Mouse (Mus musculus): ENCODE measurements around the gene Phactr1. TPM values are rescaled to one million over a fixed set of nuclear protein-coding genes. Genes with fewer than 3 reads are reported as not detected.

Phactr1 gene
- polyA plus RNA-seq, 1 experiment from 2014 or later: 12.6 TPM

GRCm38 (mm10) chr13:42818378-42818777, 138.0 kb downstream of the Phactr1 start:
- DNase-seq (ENCODE audit: low spot score) (peak; percentile 76), ATAC-seq (replicated peaks; ENCODE audit: insufficient number of reproducible peaks, low FRiP score, low TSS enrichment, low read depth) (no peak)
- Histone ChIP-seq H3K9me3 (replicated peaks; ENCODE audit: control insufficient read depth, low read length) (no peaks in the 10 kb centered on the region), H3K4me2 (ENCODE audit: low read depth, low read length) (no peak overlapping the region), H3K27me3 (ENCODE audit: control insufficient read depth, insufficient read depth, low read length) (no peaks in the 10 kb centered on the region), H3K4me1 (ENCODE audit: control insufficient read depth, insufficient read depth, low read length) (no peaks in the 10 kb centered on the region), H3K36me3 (replicated peaks; ENCODE audit: control insufficient read depth, insufficient read depth, low read depth, low read length) (no peaks in the 10 kb centered on the region), H3K4me3 (ENCODE audit: low read depth, low read length) (no peak overlapping the region), H3K9ac (replicated peaks; ENCODE audit: low read length) (no peak overlapping the region), H3K27ac (replicated peaks; ENCODE audit: low read depth, low read length) (no peak overlapping the region)
- 49% methylated on average over 10 of the region's 10 CpGs for WGBS

GRCm38 (mm10) chr13:42820513-42820912, 140.1 kb downstream of the Phactr1 start:
- WGBS: 50% methylated on average over 9 of the region's 9 CpGs
- no peaks in the 10 kb centered on the region for H3K27me3 ChIP-seq (ENCODE audit: control insufficient read depth, insufficient read depth, low read length)
- ATAC-seq (replicated peaks; ENCODE audit: insufficient number of reproducible peaks, low FRiP score, low TSS enrichment, low read depth): no peak
- no peak for DNase-seq (ENCODE audit: low spot score)
- no peak overlapping the region for H3K27ac ChIP-seq (replicated peaks; ENCODE audit: low read depth, low read length)
- H3K4me3 ChIP-seq (ENCODE audit: low read depth, low read length): no peak overlapping the region
- H3K4me2 ChIP-seq (ENCODE audit: low read depth, low read length): no peak overlapping the region
- H3K9me3 ChIP-seq (replicated peaks; ENCODE audit: control insufficient read depth, low read length): no peaks in the 10 kb centered on the region
- no peaks in the 10 kb centered on the region for H3K36me3 ChIP-seq (replicated peaks; ENCODE audit: control insufficient read depth, insufficient read depth, low read depth, low read length)
- no peaks in the 10 kb centered on the region for H3K4me1 ChIP-seq (ENCODE audit: control insufficient read depth, insufficient read depth, low read length)
- H3K9ac ChIP-seq (replicated peaks; ENCODE audit: low read length): no peak overlapping the region

GRCm38 (mm10) chr13:42821426-42822106, 141.1 kb downstream of the Phactr1 start:
- H3K27me3 ChIP-seq (ENCODE audit: control insufficient read depth, insufficient read depth, low read length): no peaks in the 10 kb centered on the region
- no peak for DNase-seq (ENCODE audit: low spot score)
- 71% methylated on average over 15 of the region's 15 CpGs for WGBS
- no peaks in the 10 kb centered on the region for H3K9me3 ChIP-seq (replicated peaks; ENCODE audit: control insufficient read depth, low read length)
- H3K9ac ChIP-seq (replicated peaks; ENCODE audit: low read length): no peak overlapping the region
- ATAC-seq (replicated peaks; ENCODE audit: insufficient number of reproducible peaks, low FRiP score, low TSS enrichment, low read depth): no peak
- H3K4me1 ChIP-seq (ENCODE audit: control insufficient read depth, insufficient read depth, low read length): no peaks in the 10 kb centered on the region
- H3K4me3 ChIP-seq (ENCODE audit: low read depth, low read length): no peak overlapping the region
- no peak overlapping the region for H3K4me2 ChIP-seq (ENCODE audit: low read depth, low read length)
- H3K27ac ChIP-seq (replicated peaks; ENCODE audit: low read depth, low read length): no peak overlapping the region
- no peaks in the 10 kb centered on the region for H3K36me3 ChIP-seq (replicated peaks; ENCODE audit: control insufficient read depth, insufficient read depth, low read depth, low read length)

- H3K9me3 ChIP-seq (replicated peaks; ENCODE audit: control insufficient read depth, low read length): no peaks in the 10 kb centered on the region
- no peaks in the 10 kb centered on the region for H3K36me3 ChIP-seq (replicated peaks; ENCODE audit: control insufficient read depth, insufficient read depth, low read depth, low read length)
- ATAC-seq (replicated peaks; ENCODE audit: insufficient number of reproducible peaks, low FRiP score, low TSS enrichment, low read depth) (peak; percentile 65; the same call in 1 of the 2 replicates), DNase-seq (ENCODE audit: low spot score) (peak; percentile 88)
- H3K27me3 ChIP-seq (ENCODE audit: control insufficient read depth, insufficient read depth, low read length): no peaks in the 10 kb centered on the region
- no peaks in the 10 kb centered on the region for H3K4me1 ChIP-seq (ENCODE audit: control insufficient read depth, insufficient read depth, low read length)
- H3K27ac ChIP-seq (replicated peaks; ENCODE audit: low read depth, low read length): no peak overlapping the region
- WGBS: 23% methylated on average over 10 of the region's 10 CpGs
- no peak overlapping the region for H3K9ac ChIP-seq (replicated peaks; ENCODE audit: low read length)
- H3K4me3 ChIP-seq (ENCODE audit: low read depth, low read length): no peak overlapping the region
- no peak overlapping the region for H3K4me2 ChIP-seq (ENCODE audit: low read depth, low read length)
Observed at GRCm38 (mm10) chr13:42822545-42822944, 142.1 kb downstream of the Phactr1 start.

- no peak overlapping the region for H3K9ac ChIP-seq (replicated peaks; ENCODE audit: low read length)
- H3K27ac ChIP-seq (replicated peaks; ENCODE audit: low read depth, low read length): no peak overlapping the region
- no peak overlapping the region for H3K4me3 ChIP-seq (ENCODE audit: low read depth, low read length)
- no peaks in the 10 kb centered on the region for H3K9me3 ChIP-seq (replicated peaks; ENCODE audit: control insufficient read depth, low read length)
- H3K4me2 ChIP-seq (ENCODE audit: low read depth, low read length): no peak overlapping the region
- DNase-seq (ENCODE audit: low spot score): no peak
- H3K36me3 ChIP-seq (replicated peaks; ENCODE audit: control insufficient read depth, insufficient read depth, low read depth, low read length): no peaks in the 10 kb centered on the region
- H3K27me3 ChIP-seq (ENCODE audit: control insufficient read depth, insufficient read depth, low read length): no peaks in the 10 kb centered on the region
- H3K4me1 ChIP-seq (ENCODE audit: control insufficient read depth, insufficient read depth, low read length): no peaks in the 10 kb centered on the region
- no peak for ATAC-seq (replicated peaks; ENCODE audit: insufficient number of reproducible peaks, low FRiP score, low TSS enrichment, low read depth)
- WGBS: 87% methylated on average over 7 of the region's 7 CpGs
Observed at GRCm38 (mm10) chr13:42823875-42824274, 143.5 kb downstream of the Phactr1 start.

GRCm38 (mm10) chr13:42826602-42827001, 146.2 kb downstream of the Phactr1 start:
- Histone ChIP-seq H3K27me3 (ENCODE audit: control insufficient read depth, insufficient read depth, low read length) (no peaks in the 10 kb centered on the region), H3K4me3 (ENCODE audit: low read depth, low read length) (no peak overlapping the region), H3K27ac (replicated peaks; ENCODE audit: low read depth, low read length) (no peak overlapping the region), H3K4me1 (ENCODE audit: control insufficient read depth, insufficient read depth, low read length) (no peaks in the 10 kb centered on the region), H3K36me3 (replicated peaks; ENCODE audit: control insufficient read depth, insufficient read depth, low read depth, low read length) (no peaks in the 10 kb centered on the region), H3K9ac (replicated peaks; ENCODE audit: low read length) (no peak overlapping the region), H3K4me2 (ENCODE audit: low read depth, low read length) (no peak overlapping the region), H3K9me3 (replicated peaks; ENCODE audit: control insufficient read depth, low read length) (no peaks in the 10 kb centered on the region)
- DNase-seq (ENCODE audit: low spot score): peak; percentile 63
- ATAC-seq (replicated peaks; ENCODE audit: insufficient number of reproducible peaks, low FRiP score, low TSS enrichment, low read depth): no peak
- 64% methylated on average over 8 of the region's 8 CpGs for WGBS

GRCm38 (mm10) chr13:42828978-42829377, 148.6 kb downstream of the Phactr1 start:
- no peak overlapping the region for H3K27ac ChIP-seq (replicated peaks; ENCODE audit: low read depth, low read length)

GRCm38 (mm10) chr13:42835441-42835840, 155.0 kb downstream of the Phactr1 start:
- Histone ChIP-seq H3K4me3 (ENCODE audit: low read depth, low read length) (no peak overlapping the region), H3K36me3 (replicated peaks; ENCODE audit: control insufficient read depth, insufficient read depth, low read depth, low read length) (no peaks in the 10 kb centered on the region), H3K27ac (replicated peaks; ENCODE audit: low read depth, low read length) (no peak overlapping the region), H3K27me3 (ENCODE audit: control insufficient read depth, insufficient read depth, low read length) (no peaks in the 10 kb centered on the region), H3K9me3 (replicated peaks; ENCODE audit: control insufficient read depth, low read length) (no peaks in the 10 kb centered on the region), H3K4me2 (ENCODE audit: low read depth, low read length) (no peak overlapping the region), H3K9ac (replicated peaks; ENCODE audit: low read length) (no peak overlapping the region), H3K4me1 (ENCODE audit: control insufficient read depth, insufficient read depth, low read length) (no peaks in the 10 kb centered on the region)
- DNase-seq (ENCODE audit: low spot score) (peak; percentile 58), ATAC-seq (replicated peaks; ENCODE audit: insufficient number of reproducible peaks, low FRiP score, low TSS enrichment, low read depth) (no peak)
- 51% methylated on average over 2 of the region's 2 CpGs for WGBS

More at GRCm38 (mm10) chr13:42828978-42829377, 148.6 kb downstream of the Phactr1 start:
- Histone ChIP-seq H3K4me2 (ENCODE audit: low read depth, low read length) (no peak overlapping the region), H3K4me3 (ENCODE audit: low read depth, low read length) (no peak overlapping the region), H3K9me3 (replicated peaks; ENCODE audit: control insufficient read depth, low read length) (no peaks in the 10 kb centered on the region), H3K9ac (replicated peaks; ENCODE audit: low read length) (no peak overlapping the region), H3K36me3 (replicated peaks; ENCODE audit: control insufficient read depth, insufficient read depth, low read depth, low read length) (no peaks in the 10 kb centered on the region), H3K4me1 (ENCODE audit: control insufficient read depth, insufficient read depth, low read length) (no peaks in the 10 kb centered on the region), H3K27me3 (ENCODE audit: control insufficient read depth, insufficient read depth, low read length) (no peaks in the 10 kb centered on the region)
- ATAC-seq (replicated peaks; ENCODE audit: insufficient number of reproducible peaks, low FRiP score, low TSS enrichment, low read depth): 0 out of 2 replicates have a peak, but pooled peaks have one; percentile 34
- 33% methylated on average over 9 of the region's 9 CpGs for WGBS
- DNase-seq (ENCODE audit: low spot score): peak; percentile 49

Measured in embryonic facial prominence, embryonic 11.5 days (tissue).